Mouse (Mus musculus): ENCODE data around the gene Pla2g15.

The Pla2g15 gene

DNA sequence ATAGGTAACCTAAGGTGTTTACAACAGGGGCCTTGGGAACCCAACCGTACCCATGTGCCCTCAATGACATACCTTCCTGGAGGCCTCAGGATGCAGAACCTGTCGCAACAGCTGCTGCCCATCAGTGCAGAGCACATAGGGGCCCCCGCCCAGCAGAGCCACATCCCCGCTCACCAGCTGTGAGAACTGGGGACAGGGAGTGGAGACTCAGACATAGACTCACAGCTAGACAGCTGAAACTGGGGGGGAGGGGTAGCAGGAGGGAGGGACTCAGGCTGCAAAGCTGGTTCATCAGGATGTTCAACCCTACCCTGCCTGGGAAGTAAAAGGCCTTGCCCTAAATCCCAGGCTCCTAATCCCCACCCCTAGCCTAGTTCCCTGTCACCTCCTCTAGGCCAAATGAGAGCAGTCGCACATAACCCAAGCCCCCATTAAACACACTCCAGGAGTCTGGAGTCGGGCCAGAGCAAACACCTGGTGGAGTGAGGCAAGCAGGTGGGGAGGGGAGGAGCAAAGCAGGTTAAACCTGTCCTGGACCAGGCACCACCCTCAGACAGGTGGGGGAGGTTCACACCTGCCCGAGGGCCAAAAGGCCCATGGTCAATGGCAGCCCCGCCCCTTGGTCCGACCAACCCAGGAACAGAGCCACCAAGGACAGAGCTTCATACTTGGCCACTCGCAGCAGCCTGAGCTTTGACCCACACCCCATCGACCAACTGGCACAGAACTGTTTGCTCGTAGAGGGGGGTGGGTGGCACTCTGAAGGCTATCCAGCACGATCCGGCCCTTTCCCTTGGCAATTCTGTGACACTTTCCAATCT is 15.2 kb upstream of the Pla2g15 start:
- DNase-seq (ENCODE audit: low read depth, low spot score): peak; percentile 70

GRCm38 (mm10) chr8:106135672-106136071 is 14.5 kb upstream of the Pla2g15 start:
- no peak for DNase-seq (ENCODE audit: low read depth, low spot score)

GRCm38 (mm10) chr8:106136156-106137130 is 13.8 kb upstream of the Pla2g15 start, which contains the start of gene Esrp2:
Gene Esrp2, minus strand, starts transcription at chr8:106136974.
- peak; percentile 75 for DNase-seq (ENCODE audit: low read depth, low spot score)

- no peak for DNase-seq (ENCODE audit: low read depth, low spot score)
Observed at GRCm38 (mm10) chr8:106137218-106137905, 12.8 kb upstream of the Pla2g15 start.

DNA sequence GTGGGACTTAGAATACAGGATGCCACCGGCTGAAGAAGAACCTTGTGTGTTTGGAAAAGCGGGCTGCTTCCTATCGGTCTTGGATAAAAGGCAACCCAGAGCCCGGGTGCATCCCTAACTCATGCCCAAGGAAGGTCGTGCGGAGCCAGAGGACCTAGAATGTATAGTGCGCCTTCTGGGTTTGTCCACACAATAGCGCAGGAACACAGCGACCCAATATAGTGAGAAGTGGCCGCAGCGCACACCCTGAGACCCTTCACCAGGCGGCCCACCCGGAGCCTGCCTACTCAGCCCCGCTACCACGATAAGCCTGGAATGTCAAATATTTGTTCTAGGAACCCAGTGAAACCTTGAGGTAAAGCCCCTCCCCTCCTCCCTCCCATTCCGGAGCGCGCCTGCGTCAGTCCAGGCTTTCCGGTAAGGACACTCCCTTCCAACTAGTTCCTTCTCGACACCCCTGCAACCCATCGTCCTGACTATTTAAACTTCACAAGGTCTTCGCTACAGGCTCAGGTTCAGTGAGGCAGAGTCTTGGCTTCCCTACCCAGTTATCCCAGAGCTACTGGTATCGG is 12.2 kb upstream of the Pla2g15 start:
- DNase-seq (ENCODE audit: low read depth, low spot score): peak; percentile 94

GRCm38 (mm10) chr8:106138616-106139015 is 11.6 kb upstream of the Pla2g15 start:
- no peak for DNase-seq (ENCODE audit: low read depth, low spot score)

GRCm38 (mm10) chr8:106140191-106140590 is 10.0 kb upstream of the Pla2g15 start:
- DNase-seq (ENCODE audit: low read depth, low spot score): no peak

DNA sequence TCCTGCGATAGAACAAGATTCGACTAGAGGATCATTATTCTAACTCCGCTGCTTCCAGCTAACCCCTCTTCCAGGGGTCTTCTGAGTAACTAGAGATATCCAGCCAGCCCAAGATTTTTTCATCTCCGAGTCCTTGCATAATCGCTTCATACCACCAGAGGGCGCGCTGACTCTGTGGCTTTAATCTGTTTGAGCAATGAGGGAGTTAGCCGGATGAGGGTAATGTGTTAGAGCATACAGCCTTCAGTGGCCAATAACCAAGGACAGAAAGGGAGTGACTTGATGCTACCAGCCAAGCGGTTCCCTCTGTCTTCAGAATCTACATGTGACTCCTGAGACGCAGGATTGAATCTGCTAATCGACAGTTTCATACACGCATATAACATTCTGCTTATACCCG is 9.4 kb upstream of the Pla2g15 start:
- peak; percentile 90 for DNase-seq (ENCODE audit: low read depth, low spot score)

DNA sequence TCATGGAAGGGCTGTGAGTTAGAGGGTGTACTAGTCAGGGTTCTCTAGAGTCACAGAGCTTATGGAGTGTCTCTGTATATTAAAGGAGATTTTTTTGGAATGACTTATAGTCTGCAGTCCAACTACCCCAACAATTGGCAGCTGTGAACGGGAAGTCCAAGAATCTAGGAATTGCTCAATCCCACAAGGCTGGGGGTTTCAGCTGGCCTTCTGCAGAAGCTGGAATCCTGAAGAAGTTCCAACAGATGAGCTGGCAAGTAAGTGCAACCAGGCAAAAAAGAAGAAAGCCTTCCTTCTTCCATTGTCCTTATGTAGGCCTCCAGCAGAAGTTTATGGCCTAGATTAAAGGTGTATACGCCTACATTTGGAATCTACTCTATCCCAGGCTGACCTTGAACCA is 4.9 kb upstream of the Pla2g15 start:
- DNase-seq (ENCODE audit: low read depth, low spot score): no peak

- DNase-seq (ENCODE audit: low read depth, low spot score): no peak
Observed at GRCm38 (mm10) chr8:106146014-106146413, 4.2 kb upstream of the Pla2g15 start.

DNA sequence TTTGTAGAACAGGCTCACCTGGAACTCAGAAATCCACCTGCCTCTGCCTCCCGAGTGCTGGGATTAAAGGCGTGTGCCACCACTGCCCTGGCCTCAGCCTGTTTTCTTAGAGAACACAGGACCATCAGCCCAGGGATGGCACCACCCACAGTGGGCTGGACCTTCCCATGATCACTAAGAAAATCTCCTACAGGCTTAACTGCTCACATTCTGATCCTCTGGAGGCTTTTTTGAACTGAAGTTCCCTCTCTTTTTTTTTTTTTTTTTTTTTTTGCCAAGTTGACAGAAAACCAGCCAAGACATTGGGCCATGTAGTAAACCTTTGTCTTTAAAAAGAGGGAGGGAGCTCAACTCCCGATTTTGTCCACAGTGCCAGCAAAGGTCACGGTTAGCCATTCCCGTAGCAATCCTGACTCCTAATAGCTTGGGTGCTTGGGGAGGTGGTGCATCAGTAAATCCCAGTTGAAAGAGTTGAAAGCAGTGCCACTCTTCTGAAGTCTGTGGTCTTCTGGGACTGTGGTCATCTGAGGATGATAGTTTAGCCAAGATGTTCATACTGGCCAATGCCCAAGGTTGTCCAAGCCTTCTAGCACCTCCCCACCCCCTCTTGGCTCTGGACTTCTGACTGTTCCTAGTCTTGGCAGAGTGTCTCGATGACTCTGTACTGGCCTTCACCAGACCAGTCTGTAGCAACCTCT is 2.2 kb upstream of the Pla2g15 start:
- DNase-seq (ENCODE audit: low read depth, low spot score): no peak

- DNase-seq (ENCODE audit: low read depth, low spot score): no peak
Observed at GRCm38 (mm10) chr8:106149025-106149424, 1.2 kb upstream of the Pla2g15 start.

- DNase-seq (ENCODE audit: low read depth, low spot score): no peak
Observed at GRCm38 (mm10) chr8:106150653-106151000, 428 bp downstream of the Pla2g15 start.

DNA sequence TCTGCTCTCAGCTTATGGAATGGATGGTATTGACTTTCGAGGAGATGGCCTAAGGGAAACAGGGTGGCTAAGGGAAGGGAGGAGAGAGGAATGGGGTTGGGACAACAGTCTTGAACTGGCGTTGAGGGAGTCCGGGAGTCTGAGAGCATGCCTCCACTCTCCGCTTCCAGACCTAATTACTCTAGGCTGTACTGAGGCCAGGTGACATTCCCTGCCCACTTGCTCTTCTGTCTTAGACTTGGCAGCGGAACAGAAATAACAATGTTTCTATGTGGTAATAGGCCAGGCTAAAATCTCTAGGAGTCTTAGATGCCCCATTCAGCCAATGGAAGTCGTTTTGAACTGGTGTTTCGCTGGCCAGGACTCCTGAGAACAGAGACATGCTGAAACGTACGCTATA is 842 bp downstream of the Pla2g15 start:
- no peak for DNase-seq (ENCODE audit: low read depth, low spot score)

DNA sequence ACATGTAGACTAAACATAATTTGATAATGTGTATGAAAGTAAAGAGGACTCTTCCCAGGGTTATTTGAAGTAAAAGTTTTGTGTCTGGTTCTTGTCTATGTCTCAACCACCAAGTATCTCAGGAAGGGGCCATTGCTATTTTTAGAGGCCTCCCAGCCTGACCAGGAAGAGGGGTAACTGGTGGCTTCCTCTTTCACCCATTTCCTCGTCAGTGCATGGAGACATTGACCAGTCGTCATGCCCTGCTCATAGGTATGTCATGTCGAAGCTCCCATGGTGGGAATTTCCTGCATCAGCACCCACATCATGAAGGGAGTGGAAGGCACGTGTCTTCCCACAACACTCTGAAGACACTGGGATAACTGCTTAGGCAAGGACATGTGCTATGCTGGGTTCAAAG is 2.7 kb downstream of the Pla2g15 start:
- DNase-seq (ENCODE audit: low read depth, low spot score): no peak

DNA sequence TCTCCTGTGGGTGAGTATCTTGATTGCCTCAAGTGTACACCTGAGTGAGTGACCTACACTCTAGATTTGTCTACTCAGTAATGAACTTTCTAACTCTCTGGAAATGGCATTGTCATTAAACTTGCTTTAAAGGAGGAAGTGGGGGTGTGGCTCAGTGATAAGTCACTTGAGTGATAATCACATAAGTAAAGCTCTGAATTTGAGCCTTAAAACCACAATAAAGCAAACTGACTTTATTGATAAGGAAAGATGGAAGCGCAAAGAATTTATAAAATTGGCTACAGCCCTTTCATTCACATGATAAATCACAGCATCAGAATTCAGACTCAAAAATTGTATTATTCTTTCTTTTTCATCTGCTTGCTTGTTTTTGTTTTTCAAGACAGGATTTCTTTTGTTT is 7.2 kb downstream of the Pla2g15 start:
- DNase-seq (ENCODE audit: low read depth, low spot score): no peak

GRCm38 (mm10) chr8:106158381-106158780 is 8.2 kb downstream of the Pla2g15 start:
- DNase-seq (ENCODE audit: low read depth, low spot score): no peak

- DNase-seq (ENCODE audit: low read depth, low spot score): no peak
Observed at GRCm38 (mm10) chr8:106159876-106160275, 9.7 kb downstream of the Pla2g15 start.

DNA sequence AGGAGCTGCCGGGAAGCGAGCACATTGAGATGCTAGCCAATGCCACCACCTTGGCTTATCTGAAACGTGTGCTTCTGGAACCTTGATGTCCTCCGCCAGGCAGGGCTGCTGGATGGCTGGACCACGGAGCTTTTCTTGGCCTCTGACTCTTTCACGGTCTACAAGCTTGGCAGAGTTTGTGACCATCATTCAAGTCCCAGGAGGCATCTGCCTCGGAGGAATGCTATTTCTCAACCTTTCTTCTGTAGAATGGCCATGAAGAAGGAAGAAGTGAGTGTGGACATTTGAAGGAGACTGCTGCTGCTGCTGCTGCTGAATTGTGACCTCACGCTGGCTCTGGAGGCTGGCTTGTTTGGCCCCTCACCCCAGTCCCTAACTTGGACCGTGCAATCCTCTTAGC is 13.1 kb downstream of the Pla2g15 start:
- no peak for DNase-seq (ENCODE audit: low read depth, low spot score)

- peak; percentile 73 for DNase-seq (ENCODE audit: low read depth, low spot score)
Observed at GRCm38 (mm10) chr8:106165460-106165859, 15.3 kb downstream of the Pla2g15 start.
